Mouse (Mus musculus): ENCODE results near the gene Ltbr.

DNA sequence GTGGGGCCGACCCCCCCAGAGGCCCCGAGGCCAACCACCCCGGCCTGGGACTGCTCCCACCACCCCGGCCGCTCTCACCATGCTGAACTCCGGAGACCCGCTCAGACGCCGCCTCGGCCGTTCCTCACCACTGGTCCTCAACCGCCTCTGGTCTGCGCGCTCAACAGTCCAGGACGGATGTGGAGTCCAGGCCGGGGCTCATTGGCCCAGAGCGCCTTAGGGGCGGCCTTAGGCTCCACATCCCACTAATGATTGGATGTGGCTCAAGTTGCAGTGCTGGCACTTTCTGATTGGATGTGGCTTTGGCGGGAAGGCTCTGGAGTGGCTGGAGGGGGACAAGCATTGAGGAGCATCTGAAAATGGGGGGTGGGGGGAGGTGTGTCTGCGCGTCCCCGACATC is 27.8 kb downstream of the Ltbr start, which contains the start of gene Tuba3a:
- TF ChIP-seq CTCF (IDR thresholded peaks at IDR 0.05; ENCODE audit: control insufficient read depth, insufficient read depth, low read length) (no peak), POLR2A (IDR thresholded peaks at IDR 0.05; ENCODE audit: borderline replicate concordance, control insufficient read depth, low read depth, low read length) (no peak)

Data from bone marrow, adult 2 months (tissue).